Mouse (Mus musculus): ENCODE measurements around the gene Msmp. TPM values are rescaled to one million over a fixed set of nuclear protein-coding genes. Genes with fewer than 3 reads are reported as not detected.
A peak's percentile ranks its signal among the peaks of the same experiment; 100 is the strongest.
"Not testable (repeated sequence)": the region's sequence is repeated elsewhere in the genome, so short reads cannot be mapped to it uniquely, and the experiment has no call there.

Gene Msmp
- polyA plus RNA-seq, 1 experiment from 2014 or later = 1.5 TPM

- Histone ChIP-seq H3K27ac (peak overlapping the region; percentile 99), H3K9ac (peak overlapping the region; percentile 80), H3K4me2 (peak overlapping the region; percentile 69), H3K9me3 (no peaks in the 10 kb centered on the region), H3K27me3 (no peaks in the 10 kb centered on the region), H3K36me3 (peaks cover 34% of the 10 kb centered on the region), H3K4me3 (peak overlapping the region; percentile 62), H3K4me1 (peaks cover 54% of the 10 kb centered on the region)
- WGBS = 11% methylated on average over 11 of the region's 13 CpGs
- ATAC-seq (ENCODE audit: borderline replicate concordance, extremely low read depth, low FRiP score, low TSS enrichment) = peak; percentile 70
These were observed 25.5 kb downstream of the Msmp start for GRCm38 (mm10) chr4:43558631-43559356.

- Histone ChIP-seq H3K4me1 (peaks cover 47% of the 10 kb centered on the region), H3K27me3 (no peaks in the 10 kb centered on the region), H3K9me3 (no peaks in the 10 kb centered on the region), H3K4me2 (peak overlapping the region; percentile 69), H3K9ac (peak overlapping the region; percentile 80), H3K4me3 (peak overlapping the region; percentile 62), H3K27ac (peak overlapping the region; percentile 99), H3K36me3 (peaks cover 41% of the 10 kb centered on the region)
- WGBS = 2% methylated on average over 5 of the region's 5 CpGs
- ATAC-seq (ENCODE audit: borderline replicate concordance, extremely low read depth, low FRiP score, low TSS enrichment) = peak; percentile 64
These were observed 26.2 kb downstream of the Msmp start for GRCm38 (mm10) chr4:43558028-43558630.

GRCm38 (mm10) chr4:43555926-43556325, 28.4 kb downstream of the Msmp start:
- H3K36me3 ChIP-seq = peaks cover 62% of the 10 kb centered on the region

GRCm38 (mm10) chr4:43553891-43554290, 30.4 kb downstream of the Msmp start:
- Histone ChIP-seq H3K4me3 (no peak overlapping the region), H3K4me1 (peaks cover 22% of the 10 kb centered on the region), H3K27ac (no peak overlapping the region), H3K27me3 (no peaks in the 10 kb centered on the region), H3K36me3 (peaks cover 82% of the 10 kb centered on the region), H3K9ac (no peak overlapping the region), H3K4me2 (no peak overlapping the region), H3K9me3 (0 out of 2 replicates have a peak, but pooled peaks cover 4% of the 10 kb centered on the region)
- ATAC-seq (ENCODE audit: borderline replicate concordance, extremely low read depth, low FRiP score, low TSS enrichment) = no peak

More at GRCm38 (mm10) chr4:43555926-43556325, 28.4 kb downstream of the Msmp start:
- WGBS = 92% methylated on average over 7 of the region's 7 CpGs
- H3K27me3 ChIP-seq = no peaks in the 10 kb centered on the region
- 0 out of 2 replicates have a peak, but pooled peaks cover 4% of the 10 kb centered on the region for H3K9me3 ChIP-seq
- no peak overlapping the region for H3K4me3 ChIP-seq
- H3K27ac ChIP-seq = no peak overlapping the region
- no peak overlapping the region for H3K4me2 ChIP-seq
- no peak for ATAC-seq (ENCODE audit: borderline replicate concordance, extremely low read depth, low FRiP score, low TSS enrichment)
- peaks cover 42% of the 10 kb centered on the region for H3K4me1 ChIP-seq
- no peak overlapping the region for H3K9ac ChIP-seq

GRCm38 (mm10) chr4:43552437-43552836, 31.9 kb downstream of the Msmp start:
- WGBS = 97% methylated on average over 5 of the region's 5 CpGs
- H3K4me1 ChIP-seq = peaks cover 7% of the 10 kb centered on the region
- H3K4me3 ChIP-seq = no peak overlapping the region
- H3K4me2 ChIP-seq = no peak overlapping the region
- no peaks in the 10 kb centered on the region for H3K27me3 ChIP-seq
- no peak overlapping the region for H3K9ac ChIP-seq
- no peak overlapping the region for H3K27ac ChIP-seq
- ATAC-seq (ENCODE audit: borderline replicate concordance, extremely low read depth, low FRiP score, low TSS enrichment) = no peak
- H3K36me3 ChIP-seq = peaks cover 97% of the 10 kb centered on the region
- 0 out of 2 replicates have a peak, but pooled peaks cover 4% of the 10 kb centered on the region for H3K9me3 ChIP-seq

GRCm38 (mm10) chr4:43551854-43552253, 32.4 kb downstream of the Msmp start:
- H3K27me3 ChIP-seq; H3K27ac ChIP-seq; H3K4me3 ChIP-seq; H3K4me2 ChIP-seq; H3K9me3 ChIP-seq; ATAC-seq (ENCODE audit: borderline replicate concordance, extremely low read depth, low FRiP score, low TSS enrichment); H3K4me1 ChIP-seq; H3K9ac ChIP-seq: not testable (repeated sequence)
- 77% methylated on average over 6 of the region's 6 CpGs for WGBS
- peaks cover 99% of the 10 kb centered on the region for H3K36me3 ChIP-seq

- Histone ChIP-seq H3K4me2 (no peak overlapping the region), H3K4me3 (no peak overlapping the region), H3K27me3 (no peaks in the 10 kb centered on the region), H3K9ac (no peak overlapping the region), H3K36me3 (peaks cover 99% of the 10 kb centered on the region), H3K27ac (no peak overlapping the region), H3K9me3 (0 out of 2 replicates have a peak, but pooled peaks cover 4% of the 10 kb centered on the region), H3K4me1 (no peaks in the 10 kb centered on the region)
- no peak for ATAC-seq (ENCODE audit: borderline replicate concordance, extremely low read depth, low FRiP score, low TSS enrichment)
- 93% methylated on average over 12 of the region's 12 CpGs for WGBS
These were observed 35.2 kb downstream of the Msmp start for GRCm38 (mm10) chr4:43549055-43549454.

GRCm38 (mm10) chr4:43547160-43547559, 37.1 kb downstream of the Msmp start:
- Histone ChIP-seq H3K9me3 (0 out of 2 replicates have a peak, but pooled peaks cover 1% of the 10 kb centered on the region), H3K27me3 (no peaks in the 10 kb centered on the region), H3K27ac (no peak overlapping the region), H3K9ac (no peak overlapping the region), H3K4me3 (no peak overlapping the region), H3K4me1 (no peaks in the 10 kb centered on the region), H3K36me3 (peaks cover 99% of the 10 kb centered on the region), H3K4me2 (no peak overlapping the region)
- ATAC-seq (ENCODE audit: borderline replicate concordance, extremely low read depth, low FRiP score, low TSS enrichment) = no peak
- WGBS = 88% methylated on average over 8 of the region's 8 CpGs

- Histone ChIP-seq H3K4me3 (no peak overlapping the region), H3K27ac (no peak overlapping the region), H3K36me3 (peaks cover 100% of the 10 kb centered on the region), H3K4me1 (no peaks in the 10 kb centered on the region), H3K9ac (no peak overlapping the region), H3K4me2 (no peak overlapping the region), H3K27me3 (no peaks in the 10 kb centered on the region), H3K9me3 (no peaks in the 10 kb centered on the region)
- WGBS = 93% methylated on average over 12 of the region's 12 CpGs
- no peak for ATAC-seq (ENCODE audit: borderline replicate concordance, extremely low read depth, low FRiP score, low TSS enrichment)
These were observed 37.8 kb downstream of the Msmp start for GRCm38 (mm10) chr4:43546375-43547047.

- H3K4me2 ChIP-seq = no peak overlapping the region
- H3K9me3 ChIP-seq = no peaks in the 10 kb centered on the region
- no peak overlapping the region for H3K4me3 ChIP-seq
- H3K4me1 ChIP-seq = no peaks in the 10 kb centered on the region
- H3K27me3 ChIP-seq = no peaks in the 10 kb centered on the region
- H3K36me3 ChIP-seq = peaks cover 98% of the 10 kb centered on the region
- no peak for ATAC-seq (ENCODE audit: borderline replicate concordance, extremely low read depth, low FRiP score, low TSS enrichment)
- 84% methylated on average over 3 of the region's 3 CpGs for WGBS
- no peak overlapping the region for H3K9ac ChIP-seq
- H3K27ac ChIP-seq = no peak overlapping the region
These were observed 42.2 kb downstream of the Msmp start for GRCm38 (mm10) chr4:43542044-43542443.

- H3K4me1 ChIP-seq = no peaks in the 10 kb centered on the region
- 89% methylated on average over 9 of the region's 9 CpGs for WGBS
- no peak overlapping the region for H3K4me3 ChIP-seq
- no peaks in the 10 kb centered on the region for H3K27me3 ChIP-seq
- peaks cover 98% of the 10 kb centered on the region for H3K36me3 ChIP-seq
- no peak overlapping the region for H3K27ac ChIP-seq
- ATAC-seq (ENCODE audit: borderline replicate concordance, extremely low read depth, low FRiP score, low TSS enrichment) = no peak
- no peak overlapping the region for H3K9ac ChIP-seq
- no peak overlapping the region for H3K4me2 ChIP-seq
- H3K9me3 ChIP-seq = no peaks in the 10 kb centered on the region
These were observed 48.3 kb downstream of the Msmp start for GRCm38 (mm10) chr4:43536031-43536430.

GRCm38 (mm10) chr4:43535628-43536027, 48.7 kb downstream of the Msmp start:
- Histone ChIP-seq H3K36me3 (peaks cover 99% of the 10 kb centered on the region), H3K4me3 (no peak overlapping the region)

More at GRCm38 (mm10) chr4:43535628-43536027, 48.7 kb downstream of the Msmp start:
- Histone ChIP-seq H3K4me1 (no peaks in the 10 kb centered on the region), H3K27ac (no peak overlapping the region), H3K9ac (no peak overlapping the region), H3K4me2 (no peak overlapping the region), H3K9me3 (no peaks in the 10 kb centered on the region), H3K27me3 (no peaks in the 10 kb centered on the region)
- 95% methylated on average over 8 of the region's 8 CpGs for WGBS
- no peak for ATAC-seq (ENCODE audit: borderline replicate concordance, extremely low read depth, low FRiP score, low TSS enrichment)

Data from lung, embryonic 15.5 days (tissue).